ENCODE assay signal across 1 mouse cellular context in genomic region chr1:171412446-171412845, GRCm38 (mm10).
TF ChIP-seq lines count a peak whose summit lies in the region.

No protein-coding gene starts in this region.

TF ChIP-seq in ES-E14, 5 proteins besides CTCF, POLR2A, EP300 and RAD21 (continued from another document):
- no peak for TF ChIP-seq ZNF384 (IDR thresholded peaks at IDR 0.05; ENCODE audit: low read depth, low read length)
- no peak for TF ChIP-seq ZC3H11A (IDR thresholded peaks at IDR 0.05; ENCODE audit: borderline replicate concordance, low read depth, low read length)
